Mouse (Mus musculus): ENCODE measurements around the gene Ankrd33. TPM values are rescaled to one million over a fixed set of nuclear protein-coding genes. Genes with fewer than 3 reads are reported as not detected.

The Ankrd33 gene
- polyA plus RNA-seq, 1 experiment = not detected

GRCm38 (mm10) chr15:101121411-101122289, 6.1 kb downstream of the Ankrd33 start:
- TF ChIP-seq CTCF (IDR thresholded peaks at IDR 0.05; ENCODE audit: low read depth, low read length) (no peak), POLR2A (IDR thresholded peaks at IDR 0.05; ENCODE audit: borderline replicate concordance, low read depth, low read length) (no peak)
- peaks cover 14% of the 10 kb centered on the region for H3K4me1 ChIP-seq (ENCODE audit: control insufficient read depth, insufficient read depth, low read length)
- H3K27ac ChIP-seq (ENCODE audit: insufficient read depth, low read depth, low read length) = no peak overlapping the region
- no peak overlapping the region for H3K4me3 ChIP-seq (ENCODE audit: insufficient read depth, low read length)

DNA sequence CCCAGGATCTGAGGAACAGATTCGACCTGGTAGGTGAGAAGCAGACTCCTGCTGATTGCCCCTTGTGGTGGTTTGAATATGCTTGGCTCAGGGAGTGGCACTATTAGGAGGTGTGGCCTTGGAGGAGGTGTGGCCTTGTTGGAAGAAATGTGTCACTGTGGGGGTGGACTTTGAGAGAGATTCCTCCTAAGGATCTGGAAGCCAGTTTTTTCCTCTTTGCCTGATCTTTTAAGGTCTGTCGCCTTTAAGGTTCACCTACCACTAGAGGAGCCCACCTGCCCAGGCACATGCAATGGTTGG, 6.7 kb downstream of the Ankrd33 start:
- TF ChIP-seq POLR2A (IDR thresholded peaks at IDR 0.05; ENCODE audit: borderline replicate concordance, low read depth, low read length) = no peak
- no peak for TF ChIP-seq CTCF (IDR thresholded peaks at IDR 0.05; ENCODE audit: low read depth, low read length)
- no peak overlapping the region for H3K27ac ChIP-seq (ENCODE audit: insufficient read depth, low read depth, low read length)
- no peak overlapping the region for H3K4me3 ChIP-seq (ENCODE audit: insufficient read depth, low read length)
- peaks cover 14% of the 10 kb centered on the region for H3K4me1 ChIP-seq (ENCODE audit: control insufficient read depth, insufficient read depth, low read length)

GRCm38 (mm10) chr15:101123202-101123601, 7.6 kb downstream of the Ankrd33 start:
- no peak for TF ChIP-seq POLR2A (IDR thresholded peaks at IDR 0.05; ENCODE audit: borderline replicate concordance, low read depth, low read length)
- TF ChIP-seq CTCF (IDR thresholded peaks at IDR 0.05; ENCODE audit: low read depth, low read length) = no peak
- H3K4me3 ChIP-seq (ENCODE audit: insufficient read depth, low read length) = no peak overlapping the region
- peaks cover 14% of the 10 kb centered on the region for H3K4me1 ChIP-seq (ENCODE audit: control insufficient read depth, insufficient read depth, low read length)
- no peak overlapping the region for H3K27ac ChIP-seq (ENCODE audit: insufficient read depth, low read depth, low read length)

DNA sequence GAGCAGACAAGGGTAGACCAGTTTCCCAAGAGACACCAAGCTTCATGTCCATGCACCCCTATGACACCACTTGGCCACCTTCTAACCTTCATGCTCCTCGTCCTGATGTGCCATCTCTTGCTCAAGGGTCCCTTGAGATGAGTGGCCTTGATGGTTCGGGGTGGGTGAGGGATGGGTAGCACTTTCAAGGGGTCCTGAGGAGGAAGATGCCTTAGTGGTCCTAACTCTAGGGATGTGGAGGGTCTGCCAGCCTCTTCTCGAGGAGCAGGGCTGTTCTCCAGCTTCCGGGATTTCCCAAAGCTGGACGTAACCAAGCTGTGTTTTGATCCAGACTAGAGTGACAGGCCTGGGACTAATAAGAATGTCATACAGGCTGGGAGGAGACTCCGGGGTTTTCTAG, 10.0 kb downstream of the Ankrd33 start:
- H3K4me1 ChIP-seq (ENCODE audit: control insufficient read depth, insufficient read depth, low read length) = no peaks in the 10 kb centered on the region
- H3K27ac ChIP-seq (ENCODE audit: insufficient read depth, low read depth, low read length) = no peak overlapping the region
- no peak overlapping the region for H3K4me3 ChIP-seq (ENCODE audit: insufficient read depth, low read length)
- TF ChIP-seq CTCF (IDR thresholded peaks at IDR 0.05; ENCODE audit: low read depth, low read length) (no peak), POLR2A (IDR thresholded peaks at IDR 0.05; ENCODE audit: borderline replicate concordance, low read depth, low read length) (no peak)

- Histone ChIP-seq H3K27ac (ENCODE audit: insufficient read depth, low read depth, low read length) (no peak overlapping the region), H3K4me3 (ENCODE audit: insufficient read depth, low read length) (no peak overlapping the region), H3K4me1 (ENCODE audit: control insufficient read depth, insufficient read depth, low read length) (peaks cover 6% of the 10 kb centered on the region)
- TF ChIP-seq POLR2A (IDR thresholded peaks at IDR 0.05; ENCODE audit: borderline replicate concordance, low read depth, low read length) (no peak), CTCF (IDR thresholded peaks at IDR 0.05; ENCODE audit: low read depth, low read length) (no peak)
Observed at GRCm38 (mm10) chr15:101126876-101127544, 11.5 kb downstream of the Ankrd33 start.

DNA sequence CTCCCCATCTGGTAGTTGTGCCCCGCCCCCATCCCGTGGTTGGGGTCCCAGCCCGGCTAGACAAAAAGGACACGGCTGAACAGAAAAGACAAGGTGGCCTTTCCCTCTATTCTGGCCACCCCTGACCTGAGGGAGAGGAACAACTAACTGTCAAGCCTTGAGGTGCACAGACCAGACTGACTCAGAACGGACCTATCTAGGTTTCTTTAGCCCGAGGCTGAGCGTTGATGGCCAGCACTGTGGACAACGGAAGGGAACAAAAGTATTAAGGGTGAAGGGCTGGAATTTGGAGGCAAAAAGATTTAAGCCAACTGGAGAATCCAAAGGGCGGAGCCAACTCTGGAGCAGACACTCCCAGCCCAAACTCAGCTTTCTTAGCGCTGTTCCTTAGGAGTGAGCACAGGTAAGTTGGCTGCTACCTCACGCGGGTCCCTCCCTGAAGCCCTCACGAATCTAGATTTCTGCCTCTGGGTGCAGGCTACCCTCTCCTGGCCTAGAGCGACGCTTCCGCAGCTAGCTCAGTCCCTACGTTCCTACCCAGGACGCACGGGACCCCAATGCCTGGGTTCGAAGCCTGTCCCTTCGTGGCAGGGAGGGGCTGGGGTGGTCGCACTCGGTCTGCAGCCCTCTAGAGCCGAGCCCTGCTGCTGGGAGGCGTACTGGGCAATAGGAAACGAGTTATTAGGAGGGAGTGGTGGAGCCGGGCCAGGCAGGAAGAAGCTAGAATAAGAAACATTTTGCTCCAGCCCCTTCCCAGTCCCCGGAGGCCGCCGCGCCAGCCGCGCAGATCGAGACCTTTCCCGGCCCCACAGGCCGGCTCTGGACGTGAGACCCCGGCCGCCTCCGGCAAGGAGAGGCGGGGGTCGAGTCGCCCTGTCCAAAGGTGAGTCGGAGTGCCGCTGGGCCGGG, 12.9 kb downstream of the Ankrd33 start, which contains the start of gene Acvrl1:
TSS of gene Acvrl1 (plus strand) at position 342 of the 909 bp plus-strand sequence.
- no peak within 1 kb of the TSS for H3K27ac ChIP-seq (ENCODE audit: insufficient read depth, low read depth, low read length)
- peak within 1 kb of the TSS; percentile 22 for H3K4me3 ChIP-seq (ENCODE audit: insufficient read depth, low read length)
- TF ChIP-seq POLR2A (IDR thresholded peaks at IDR 0.05; ENCODE audit: borderline replicate concordance, low read depth, low read length) = no peak
- TF ChIP-seq CTCF (IDR thresholded peaks at IDR 0.05; ENCODE audit: low read depth, low read length) = no peak
- H3K4me1 ChIP-seq (ENCODE audit: control insufficient read depth, insufficient read depth, low read length) = peaks cover 18% of the 10 kb centered on the region

DNA sequence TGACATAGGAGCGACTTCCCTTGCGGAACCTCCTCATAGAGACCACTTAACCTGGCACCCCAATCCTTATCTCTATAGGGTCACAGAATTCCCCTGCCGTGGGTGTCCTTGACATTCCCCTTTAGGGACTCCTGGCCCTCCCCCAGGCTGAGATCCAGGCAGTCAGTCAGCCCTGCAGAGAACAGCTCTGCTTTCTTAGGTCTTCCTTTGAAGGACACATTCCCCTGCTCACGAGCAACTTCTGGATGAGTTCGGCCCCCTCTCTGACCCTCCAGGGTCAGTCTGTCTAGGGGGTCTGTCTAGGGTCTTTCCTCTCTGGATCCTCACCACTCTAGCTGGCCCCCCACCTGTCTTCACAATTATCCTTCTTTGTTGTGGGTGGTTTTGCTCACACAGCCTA, 13.9 kb downstream of the Ankrd33 start:
- Histone ChIP-seq H3K4me3 (ENCODE audit: insufficient read depth, low read length) (no peak overlapping the region), H3K4me1 (ENCODE audit: control insufficient read depth, insufficient read depth, low read length) (peaks cover 26% of the 10 kb centered on the region), H3K27ac (ENCODE audit: insufficient read depth, low read depth, low read length) (no peak overlapping the region)
- TF ChIP-seq CTCF (IDR thresholded peaks at IDR 0.05; ENCODE audit: low read depth, low read length) (no peak), POLR2A (IDR thresholded peaks at IDR 0.05; ENCODE audit: borderline replicate concordance, low read depth, low read length) (no peak)

DNA sequence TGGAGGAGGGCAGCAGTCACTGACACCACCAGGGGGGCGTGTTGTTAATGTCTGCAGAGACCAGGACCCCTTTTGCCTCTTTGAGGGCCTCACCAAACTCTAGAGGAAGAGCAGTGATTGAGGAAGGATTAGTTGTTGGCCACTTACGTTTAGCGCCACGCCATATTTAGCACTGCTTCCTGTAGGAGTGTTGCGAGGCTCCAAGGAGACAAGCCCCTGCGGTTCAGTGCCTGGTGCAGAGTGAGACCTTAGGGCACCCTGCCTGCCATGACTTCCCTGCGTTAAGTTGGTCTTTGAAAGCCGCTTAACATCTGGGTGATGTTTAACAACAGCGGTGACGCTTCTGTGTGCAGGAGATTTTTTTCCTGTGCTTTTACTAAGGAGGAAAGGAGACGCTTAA, 15.9 kb downstream of the Ankrd33 start:
- H3K27ac ChIP-seq (ENCODE audit: insufficient read depth, low read depth, low read length) = no peak overlapping the region
- no peak overlapping the region for H3K4me3 ChIP-seq (ENCODE audit: insufficient read depth, low read length)
- peaks cover 34% of the 10 kb centered on the region for H3K4me1 ChIP-seq (ENCODE audit: control insufficient read depth, insufficient read depth, low read length)
- TF ChIP-seq CTCF (IDR thresholded peaks at IDR 0.05; ENCODE audit: low read depth, low read length) (no peak), POLR2A (IDR thresholded peaks at IDR 0.05; ENCODE audit: borderline replicate concordance, low read depth, low read length) (no peak)

DNA sequence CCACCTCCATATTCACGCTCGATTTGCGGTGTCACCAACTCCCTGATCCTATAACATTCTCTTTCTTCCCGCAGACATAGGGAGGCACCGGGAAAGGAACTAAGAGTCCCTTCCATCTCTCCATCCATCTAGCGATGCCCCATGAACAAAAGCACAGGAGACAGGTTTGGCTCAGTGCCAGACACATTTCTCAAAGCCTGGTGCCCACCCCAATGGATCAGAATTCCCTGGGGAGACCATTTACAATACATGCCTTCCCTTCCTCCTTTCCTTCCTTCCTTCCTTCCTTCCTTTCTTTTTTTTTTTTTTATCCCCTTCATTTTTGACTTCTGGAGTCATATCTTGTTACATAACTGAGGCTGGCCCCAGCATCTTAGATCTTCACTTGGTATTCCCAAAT, 16.5 kb downstream of the Ankrd33 start:
- peaks cover 34% of the 10 kb centered on the region for H3K4me1 ChIP-seq (ENCODE audit: control insufficient read depth, insufficient read depth, low read length)
- no peak for TF ChIP-seq CTCF (IDR thresholded peaks at IDR 0.05; ENCODE audit: low read depth, low read length)
- no peak overlapping the region for H3K27ac ChIP-seq (ENCODE audit: insufficient read depth, low read depth, low read length)
- H3K4me3 ChIP-seq (ENCODE audit: insufficient read depth, low read length) = no peak overlapping the region
